ENCODE assay signal across 8 mouse cellular contexts in the genomic region with DNA sequence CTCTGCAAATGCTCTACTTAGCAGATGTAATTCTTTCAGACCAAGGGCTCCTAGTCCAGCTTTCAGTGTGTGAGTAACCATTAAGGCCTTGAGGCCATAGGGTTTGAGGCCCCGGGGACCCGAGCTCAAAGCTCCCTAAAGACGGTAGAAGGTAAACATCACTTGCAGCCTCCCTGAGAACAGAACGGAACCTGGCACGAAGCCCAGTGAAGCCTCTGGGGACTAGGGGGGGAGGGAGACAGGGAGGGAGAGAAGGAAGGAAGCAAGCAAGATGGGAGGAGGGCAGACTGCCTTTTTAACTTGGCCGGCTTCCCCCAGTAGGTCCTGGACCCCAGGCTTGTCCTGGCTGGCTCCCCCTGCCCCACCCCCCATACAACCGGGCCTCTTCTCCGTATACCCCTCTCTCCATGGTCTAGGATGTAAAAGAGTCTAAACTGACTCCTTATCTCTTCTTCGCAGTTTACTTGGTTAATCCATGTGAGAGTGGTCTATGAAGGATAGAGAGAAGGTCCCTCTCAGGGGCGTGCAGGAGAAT. TPM values are rescaled to one million over a fixed set of nuclear protein-coding genes. Genes with fewer than 3 reads are reported as not detected.
A peak's percentile ranks its signal among the peaks of the same experiment; 100 is the strongest.
DNase-seq lines count a peak whose midpoint lies in the region; ATAC-seq and TF ChIP-seq lines count a peak whose summit lies in the region.

No protein-coding gene starts in this region.

- peaks cover 6% of the 10 kb centered on the region for H3K27me3 ChIP-seq in G1E (ENCODE audit: insufficient read depth, low read length)
- no peaks in the 10 kb centered on the region for H3K27me3 ChIP-seq in forebrain, embryonic 16.5 days (replicated peaks; ENCODE audit: control insufficient read depth, insufficient read depth, low read length)

- peak overlapping the region; percentile 83 for H3K4me2 ChIP-seq in forebrain, embryonic 16.5 days (ENCODE audit: low read length)

- H3K9ac ChIP-seq in forebrain, embryonic 16.5 days (replicated peaks; ENCODE audit: low read depth, low read length), result peak overlapping the region; percentile 76

- peaks cover 39% of the 10 kb centered on the region for H3K4me1 ChIP-seq in G1E (ENCODE audit: insufficient read depth, low read depth, low read length)
- peaks cover 26% of the 10 kb centered on the region for H3K4me1 ChIP-seq in forebrain, embryonic 16.5 days (replicated peaks; ENCODE audit: control insufficient read depth, insufficient read depth, low read length)

- peak; percentile 45 for DNase-seq in G1E (ENCODE audit: low spot score)
- peak; percentile 58 for DNase-seq in c-Kit-positive CD71-positive TER-119-positive erythroid progenitor cells, embryonic 14.5 days (ENCODE audit: low spot score)
- DNase-seq in heart, postnatal 36 days, result peak; percentile 89 to 92
- DNase-seq in layer of hippocampus, adult 9-11 months, result peak; percentile 71
- peak; percentile 93 for DNase-seq in lung, postnatal 10 days
- DNase-seq in retina, postnatal 1 day, result peak; percentile 89
- DNase-seq in urinary bladder, postnatal 10 days (ENCODE audit: low spot score), result peak; percentile 41

- no peaks in the 10 kb centered on the region for H3K9me3 ChIP-seq in G1E (replicated peaks)
- H3K9me3 ChIP-seq in forebrain, embryonic 16.5 days (ENCODE audit: control insufficient read depth, low read length), result no peaks in the 10 kb centered on the region

- no peak for ATAC-seq in G1E (ENCODE audit: extremely low read depth, insufficient number of reproducible peaks, low FRiP score, poor library complexity, severe bottlenecking)
- ATAC-seq in forebrain, embryonic 16.5 days, result peak; percentile 62

- no peak for TF ChIP-seq CTCF in G1E (IDR thresholded peaks at IDR 0.05; ENCODE audit: low read depth, low read length)

- intact Hi-C loops in heart, postnatal 36 days (cut with DNase I), result loop anchor here (1.0 kb wide), 1 partner anchor 18 kb away; no protein-coding TSS in a partner anchor

- H3K36me3 ChIP-seq in G1E (replicated peaks), result peaks cover 43% of the 10 kb centered on the region
- H3K36me3 ChIP-seq in forebrain, embryonic 16.5 days (ENCODE audit: control insufficient read depth, insufficient read depth), result no peaks in the 10 kb centered on the region

- H3K4me3 ChIP-seq in G1E (ENCODE audit: low read depth, low read length), result peak overlapping the region; percentile 78
- H3K4me3 ChIP-seq in forebrain, embryonic 16.5 days (replicated peaks; ENCODE audit: low read length), result peak overlapping the region; percentile 63

- 5% methylated on average over 10 of the region's 10 CpGs for WGBS in forebrain, embryonic 16.5 days

- peak overlapping the region; percentile 67 for H3K27ac ChIP-seq in forebrain, embryonic 16.5 days (ENCODE audit: low read length)

RNA-seq across cellular contexts. Expression of gene Pck2, which starts 0.8 kb away (rescaled TPM):
- total RNA-seq in G1E (2014; fragmentation: Nextera tagmentation), result 9.5 and 33.6 TPM in 2 replicates
- total RNA-seq in G1E (2017), result 9.9 and 10.7 TPM in 2 replicates
- 23.9 and 34.9 TPM in 2 replicates for polyA plus RNA-seq in G1E (2012)
- polyA plus RNA-seq in forebrain, embryonic 16.5 days (2015; fragmentation: Nextera tagmentation; extraction: Ambion mirVana), result 23.3 and 23.6 TPM in 2 replicates
- total RNA-seq in heart, postnatal 36 days (2021), result 10 to 100 TPM; 12.9 to 13.2 TPM

RNA-seq across cellular contexts. Expression of gene Nrl, which starts 16.1 kb away (rescaled TPM):
- total RNA-seq in G1E (2014; fragmentation: Nextera tagmentation) (not detected in 2 replicates), G1E (2017) (0.06 and 0.27 TPM in 2 replicates)
- polyA plus RNA-seq in G1E (2012), result not detected in 2 replicates
- polyA plus RNA-seq in forebrain, embryonic 16.5 days (2015; fragmentation: Nextera tagmentation; extraction: Ambion mirVana), result not detected in 2 replicates
- total RNA-seq in heart, postnatal 36 days (2021), result not detected

RNA-seq across cellular contexts. Expression of gene Dcaf11, which starts 19.0 kb away (rescaled TPM):
- total RNA-seq in G1E (2014; fragmentation: Nextera tagmentation) (39.2 and 42.7 TPM in 2 replicates), G1E (2017) (50.9 and 51.2 TPM in 2 replicates)
- 33.9 and 40.0 TPM in 2 replicates for polyA plus RNA-seq in G1E (2012)
- polyA plus RNA-seq in forebrain, embryonic 16.5 days (2015; fragmentation: Nextera tagmentation; extraction: Ambion mirVana), result 123 and 127 TPM in 2 replicates
- total RNA-seq in heart, postnatal 36 days (2021), result 100 to 1,000 TPM; 138 to 148 TPM

RNA-seq across cellular contexts. Expression of gene A730061H03Rik, which starts 19.4 kb away (rescaled TPM):
- total RNA-seq in G1E (2014; fragmentation: Nextera tagmentation) (43.1 TPM in 1 of 2 replicates, not detected in the other), G1E (2017) (0.46 and 0.87 TPM in 2 replicates)
- 0.17 TPM in 1 of 2 replicates, not detected in the other for polyA plus RNA-seq in G1E (2012)
- 0.63 and 2.3 TPM in 2 replicates for polyA plus RNA-seq in forebrain, embryonic 16.5 days (2015; fragmentation: Nextera tagmentation; extraction: Ambion mirVana)
- total RNA-seq in heart, postnatal 36 days (2021), result not detected

RNA-seq across cellular contexts. Expression of gene Cpne6, which starts 30.6 kb away (rescaled TPM):
- total RNA-seq in G1E (2014; fragmentation: Nextera tagmentation) (not detected in 2 replicates), G1E (2017) (0.06 and 0.11 TPM in 2 replicates)
- polyA plus RNA-seq in G1E (2012), result 0.03 and 0.06 TPM in 2 replicates
- 9.9 and 18.0 TPM in 2 replicates for polyA plus RNA-seq in forebrain, embryonic 16.5 days (2015; fragmentation: Nextera tagmentation; extraction: Ambion mirVana)
- not detected for total RNA-seq in heart, postnatal 36 days (2021)

Comparison
In these comparisons a context has a peak if more than half of its experiments do, and no peak if none do; other contexts are left out.
1. DNase-seq: peak in every context shown above with its lines; median percentile 93 in lung, postnatal 10 days; 90 in heart, postnatal 36 days; 89 in retina, postnatal 1 day; 71 in layer of hippocampus, adult 9-11 months; 58 in c-Kit-positive CD71-positive TER-119-positive erythroid progenitor cells, embryonic 14.5 days; 45 in G1E; 41 in urinary bladder, postnatal 10 days.